Mouse (Mus musculus) B cell, adult 62 days (primary cell): ENCODE data around the gene Etl4. TPM values are rescaled to one million over a fixed set of nuclear protein-coding genes. Genes with fewer than 3 reads are reported as not detected.

ENCODE experiments used
- total RNA-seq: library from RNA; stranded (reverse); gene quantifications from 4 replicates; pipeline ENCODE4 v1.2.4, GENCODE M21; 2023

The Etl4 gene
- total RNA-seq, result 0.66 to 1.7 TPM (median 1.6 TPM) in 3 of 4 replicates, not detected in the other

DNA sequence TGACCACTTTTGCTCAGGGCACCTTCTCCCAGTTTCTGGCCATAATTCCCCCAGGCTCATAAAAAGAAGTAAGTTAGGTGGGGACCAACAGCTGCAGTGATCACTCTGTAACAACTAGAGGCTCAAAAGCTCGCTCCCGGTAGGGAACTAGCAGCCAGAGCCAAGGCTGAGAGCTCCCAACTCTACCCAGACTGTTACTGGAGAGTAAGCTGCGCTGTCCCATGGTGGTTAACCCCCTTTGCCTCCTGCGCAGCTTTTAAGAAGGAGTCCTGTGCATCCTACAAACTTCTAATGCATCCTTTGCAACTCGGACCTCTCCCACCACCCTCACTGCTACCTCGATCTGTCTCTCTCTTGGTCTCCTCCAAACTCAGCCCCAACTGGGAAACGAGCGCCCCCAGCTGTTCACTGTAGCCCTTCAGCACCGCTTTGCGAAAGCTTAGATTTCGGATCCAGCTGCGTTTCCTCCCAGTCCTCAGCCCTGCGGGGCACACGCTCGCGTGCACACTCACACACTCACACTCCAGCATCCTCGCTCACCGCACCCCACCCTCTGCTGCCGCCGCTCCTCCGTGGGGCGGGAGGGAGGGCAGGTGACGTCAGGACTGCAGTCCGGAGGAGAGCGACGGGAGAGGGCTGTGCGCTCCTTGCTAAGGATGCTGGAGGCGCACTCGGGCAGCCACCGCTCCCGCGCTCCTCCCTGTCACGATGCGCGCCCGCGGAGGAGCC lies at the start of gene Etl4:
Gene Etl4 (plus strand): TSS at position 610 of the 729 bp plus-strand sequence.

